Mouse (Mus musculus) lung, postnatal 0 days (tissue): ENCODE data around the gene Phldb2.

Experiments used
- CTCF ChIP-seq: IDR thresholded peaks from 2 replicates; pipeline ENCODE4 v1.5.1; 2016; ENCODE audit warnings: antibody characterized with exemption, mild to moderate bottlenecking
- EP300 ChIP-seq: IDR thresholded peaks from 2 replicates; pipeline ENCODE4 v1.6.1; 2016; ENCODE audit warnings: antibody characterized with exemption, mild to moderate bottlenecking, control low read depth

DNA sequence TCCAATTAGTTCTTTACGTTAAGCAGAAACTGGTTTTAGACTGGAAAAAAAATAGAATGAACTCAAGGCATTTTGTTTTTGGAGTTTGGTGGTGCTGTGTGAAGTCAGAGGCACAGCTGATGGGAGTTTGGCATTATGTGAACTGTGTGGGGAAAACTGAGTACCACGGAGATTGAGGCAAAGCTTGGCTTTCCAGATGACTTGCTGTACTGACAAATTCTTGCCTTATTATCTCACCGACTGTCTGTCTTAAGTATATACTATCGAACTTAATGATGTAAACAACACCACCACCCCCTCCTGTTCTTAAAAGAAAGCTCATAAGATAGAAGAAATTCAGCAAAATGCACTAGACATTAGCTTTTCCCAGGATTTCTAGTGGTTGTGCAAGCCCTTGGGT is 129.4 kb downstream of the Phldb2 start:
- no peak for TF ChIP-seq EP300
- no peak for TF ChIP-seq CTCF
